Mouse (Mus musculus) hindbrain, embryonic 16.5 days (tissue): ENCODE results near the gene Spib. TPM values are rescaled to one million over a fixed set of nuclear protein-coding genes. Genes with fewer than 3 reads are reported as not detected.

ENCODE experiments used
- ATAC-seq: fragments of 200-750 bp; cut with Nextera tagmentation; 2 replicates; pipeline ENCODE4 v1.8.0; 2017; ENCODE audit warnings: moderate TSS enrichment, moderate library complexity
- H3K27ac ChIP-seq: fragments of 300-500 bp; sonication (generic); 2 replicates; pipeline ENCODE4 v1.5.1; 2014; ENCODE audit warnings: low read depth, mild to moderate bottlenecking, control low read depth, low read length, moderate library complexity
- H3K27me3 ChIP-seq: fragments of 300-500 bp; sonication (generic); replicated peaks from 2 replicates; pipeline ENCODE4 v1.6.1; 2014; ENCODE audit warnings: low read length; ENCODE audit not compliant: control insufficient read depth, insufficient read depth
- H3K36me3 ChIP-seq: fragments of 300-500 bp; sonication (generic); 2 replicates; pipeline ENCODE4 v1.6.1; 2014; ENCODE audit warnings: mild to moderate bottlenecking, low read length, moderate library complexity, mixed read lengths; ENCODE audit not compliant: control insufficient read depth, insufficient read depth
- H3K4me1 ChIP-seq: fragments of 300-500 bp; sonication (generic); 2 replicates; pipeline ENCODE4 v1.6.1; 2014; ENCODE audit warnings: low read depth, low read length; ENCODE audit not compliant: control insufficient read depth, insufficient read depth
- H3K4me2 ChIP-seq: fragments of 300-500 bp; sonication (generic); 2 replicates; pipeline ENCODE4 v1.6.1; 2014; ENCODE audit warnings: mild to moderate bottlenecking, low read length, control low read depth, moderate library complexity
- H3K4me3 ChIP-seq: fragments of 300-500 bp; sonication (generic); 2 replicates; pipeline ENCODE4 v1.5.1; 2014; ENCODE audit warnings: mild to moderate bottlenecking, low read length, control low read depth, moderate library complexity
- H3K9ac ChIP-seq: fragments of 300-500 bp; sonication (generic); 2 replicates; pipeline ENCODE4 v1.6.1; 2014; ENCODE audit warnings: low read depth, mild to moderate bottlenecking, control low read depth, low read length, moderate library complexity
- H3K9me3 ChIP-seq: fragments of 300-500 bp; sonication (generic); 2 replicates; pipeline ENCODE4 v1.6.1; 2014; ENCODE audit warnings: mild to moderate bottlenecking, low read length, moderate library complexity; ENCODE audit not compliant: control insufficient read depth
- whole genome bisulfite sequencing: fragments of 180-500 bp; shearing (Covaris S2); extraction: QIAGEN DNeasy Blood & Tissue Kit; methylation state at CpG from one replicate; pipeline ENCODE4 v1.1.7; 2014; 5-methylcytosine and 5-hydroxymethylcytosine counted together
- polyA plus RNA-seq: library from polyadenylated mRNA; unstranded; fragments of >200 nt; fragmentation: Nextera tagmentation; extraction: Ambion mirVana; gene quantifications from 2 replicates; pipeline ENCODE4 v1.2.1, GENCODE M21; 2015

Gene Spib
- polyA plus RNA-seq, 1 experiment from 2014 or later = not detected

DNA sequence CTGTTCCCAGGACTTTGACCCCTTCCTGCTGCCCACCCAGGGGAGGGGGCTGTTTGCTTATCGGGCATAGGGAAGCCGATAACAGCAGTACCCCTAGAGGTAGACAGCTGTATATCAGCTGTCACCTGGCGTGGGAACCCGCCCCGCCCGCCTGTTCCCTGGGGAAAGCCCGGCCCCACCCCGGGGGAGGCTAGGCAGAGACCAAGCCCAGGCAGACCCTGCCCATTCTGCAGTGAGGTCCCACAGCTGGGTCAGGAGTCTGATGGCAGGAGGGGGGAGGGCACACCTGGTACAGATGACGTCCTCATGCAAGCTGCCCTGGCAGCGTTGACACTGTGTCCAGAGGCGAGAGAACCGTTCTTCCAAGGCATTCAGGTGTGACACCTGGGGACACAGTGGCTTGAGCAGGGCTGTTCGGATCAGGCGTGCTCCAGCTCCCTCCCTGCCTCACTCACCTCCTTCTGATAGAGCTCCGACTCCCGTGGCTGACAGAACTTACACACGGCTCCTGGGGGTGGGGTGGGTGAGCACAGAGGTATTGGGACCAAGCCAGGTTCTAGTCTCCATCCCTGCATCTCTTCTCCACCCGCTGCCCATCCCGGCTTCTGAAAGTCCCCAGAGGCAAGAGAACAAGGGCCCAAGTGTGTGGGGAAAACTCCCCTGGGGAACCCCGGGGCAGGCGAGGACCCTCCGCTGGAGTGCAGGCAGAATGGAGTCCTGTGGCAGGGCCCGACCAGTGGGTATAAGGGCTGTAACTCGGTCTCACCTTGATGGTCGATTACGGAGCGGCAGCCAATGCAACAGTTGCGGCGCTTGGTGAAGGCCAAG is 1.3 kb upstream of the Spib start:
- Histone ChIP-seq H3K4me1 (peaks cover 2% of the 10 kb centered on the region; the same call in 1 of the 2 replicates), H3K36me3 (no peaks in the 10 kb centered on the region; the same call in 1 of the 2 replicates), H3K4me3 (no peak overlapping the region), H3K9ac (no peak overlapping the region), H3K27me3 (0 out of 2 replicates have a peak, but pooled peaks cover 4% of the 10 kb centered on the region), H3K27ac (no peak overlapping the region), H3K9me3 (no peaks in the 10 kb centered on the region), H3K4me2 (no peak overlapping the region)
- 93% methylated on average over 28 of the region's 29 CpGs for WGBS
- ATAC-seq = no peak

- Histone ChIP-seq H3K4me3 (no peak overlapping the region), H3K9ac (no peak overlapping the region), H3K9me3 (no peaks in the 10 kb centered on the region), H3K36me3 (no peaks in the 10 kb centered on the region), H3K4me1 (peaks cover 7% of the 10 kb centered on the region; the same call in 1 of the 2 replicates), H3K27ac (no peak overlapping the region), H3K27me3 (0 out of 2 replicates have a peak, but pooled peaks cover 4% of the 10 kb centered on the region), H3K4me2 (no peak overlapping the region)
- 52% methylated on average over 5 of the region's 5 CpGs for WGBS
- no peak for ATAC-seq
Measured at GRCm38 (mm10) chr7:44531207-44531606, 664 bp downstream of the Spib start.

DNA sequence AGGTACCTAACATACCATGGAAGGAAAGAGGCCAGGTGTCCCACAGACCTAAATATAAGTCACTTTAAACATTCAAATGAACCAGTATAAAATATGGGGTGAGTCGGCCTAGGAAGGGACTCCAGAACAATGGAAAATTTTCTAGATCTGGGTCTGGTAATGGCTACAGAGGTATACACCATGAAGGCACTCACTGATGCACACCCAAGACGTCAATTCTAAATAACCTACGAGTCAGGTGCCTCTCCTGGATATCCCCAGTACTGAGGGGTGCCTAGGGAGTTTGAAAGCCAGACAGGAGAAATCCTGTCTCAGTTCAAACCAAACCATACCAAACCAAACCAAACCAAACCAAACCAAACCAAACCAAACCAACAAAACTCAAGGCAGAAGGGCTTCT is 1.4 kb downstream of the Spib start:
- Histone ChIP-seq H3K4me1 (peaks cover 7% of the 10 kb centered on the region; the same call in 1 of the 2 replicates), H3K27ac (no peak overlapping the region), H3K27me3 (0 out of 2 replicates have a peak, but pooled peaks cover 4% of the 10 kb centered on the region), H3K9me3 (no peaks in the 10 kb centered on the region), H3K4me2 (no peak overlapping the region), H3K4me3 (no peak overlapping the region), H3K36me3 (no peaks in the 10 kb centered on the region), H3K9ac (no peak overlapping the region)
- WGBS = 77% methylated on average over 3 of the region's 3 CpGs
- ATAC-seq = no peak

DNA sequence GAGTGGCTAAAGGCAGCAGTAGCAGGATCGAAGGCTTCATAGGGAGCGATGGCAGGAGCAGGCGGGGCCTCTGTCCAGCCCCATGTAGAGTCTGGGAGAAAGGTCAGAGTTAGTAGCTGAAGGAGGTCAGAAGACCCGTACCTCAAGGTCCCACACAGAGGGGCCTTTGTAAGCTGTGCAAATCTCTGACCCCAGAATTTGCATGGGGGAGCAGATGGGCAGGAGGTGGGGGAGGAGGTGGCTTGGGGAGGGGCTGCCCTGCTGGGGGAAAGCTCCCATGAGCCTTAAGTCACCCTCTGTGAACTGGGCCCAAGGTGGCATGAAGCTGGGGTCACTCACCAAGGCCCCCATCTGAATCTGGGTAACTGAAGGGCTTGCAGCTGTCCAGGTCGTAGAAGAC is 2.4 kb downstream of the Spib start:
- WGBS = 66% methylated on average over 5 of the region's 5 CpGs
- no peak for ATAC-seq
- peaks cover 5% of the 10 kb centered on the region for H3K27me3 ChIP-seq

GRCm38 (mm10) chr7:44527483-44528398 is 4.1 kb downstream of the Spib start:
- Histone ChIP-seq H3K27ac (peak overlapping the region; percentile 17; the same call in 1 of the 2 replicates), H3K4me2 (peak overlapping the region; percentile 85), H3K27me3 (peaks cover 14% of the 10 kb centered on the region), H3K4me1 (peaks cover 7% of the 10 kb centered on the region; the same call in 1 of the 2 replicates), H3K36me3 (no peaks in the 10 kb centered on the region), H3K9ac (peak overlapping the region; percentile 69), H3K9me3 (no peaks in the 10 kb centered on the region), H3K4me3 (peak overlapping the region; percentile 44)
- peak; percentile 59; the same call in 1 of the 2 replicates for ATAC-seq
- WGBS = 5% methylated on average over 40 of the region's 40 CpGs

More for the DNA sequence above, 2.4 kb downstream of the Spib start:
- Histone ChIP-seq H3K4me3 (no peak overlapping the region), H3K9ac (no peak overlapping the region), H3K27ac (no peak overlapping the region), H3K4me1 (peaks cover 7% of the 10 kb centered on the region; the same call in 1 of the 2 replicates), H3K4me2 (no peak overlapping the region), H3K36me3 (no peaks in the 10 kb centered on the region), H3K9me3 (no peaks in the 10 kb centered on the region)

- no peak overlapping the region for H3K27ac ChIP-seq
- peaks cover 10% of the 10 kb centered on the region; the same call in 1 of the 2 replicates for H3K4me1 ChIP-seq
- no peak for ATAC-seq
- no peaks in the 10 kb centered on the region for H3K36me3 ChIP-seq
- no peaks in the 10 kb centered on the region for H3K9me3 ChIP-seq
- H3K27me3 ChIP-seq = peaks cover 21% of the 10 kb centered on the region
- 91% methylated on average over 14 of the region's 14 CpGs for WGBS
- H3K4me2 ChIP-seq = no peak overlapping the region
- H3K9ac ChIP-seq = no peak overlapping the region
- H3K4me3 ChIP-seq = no peak overlapping the region
Measured at GRCm38 (mm10) chr7:44526414-44527154, 5.3 kb downstream of the Spib start.

DNA sequence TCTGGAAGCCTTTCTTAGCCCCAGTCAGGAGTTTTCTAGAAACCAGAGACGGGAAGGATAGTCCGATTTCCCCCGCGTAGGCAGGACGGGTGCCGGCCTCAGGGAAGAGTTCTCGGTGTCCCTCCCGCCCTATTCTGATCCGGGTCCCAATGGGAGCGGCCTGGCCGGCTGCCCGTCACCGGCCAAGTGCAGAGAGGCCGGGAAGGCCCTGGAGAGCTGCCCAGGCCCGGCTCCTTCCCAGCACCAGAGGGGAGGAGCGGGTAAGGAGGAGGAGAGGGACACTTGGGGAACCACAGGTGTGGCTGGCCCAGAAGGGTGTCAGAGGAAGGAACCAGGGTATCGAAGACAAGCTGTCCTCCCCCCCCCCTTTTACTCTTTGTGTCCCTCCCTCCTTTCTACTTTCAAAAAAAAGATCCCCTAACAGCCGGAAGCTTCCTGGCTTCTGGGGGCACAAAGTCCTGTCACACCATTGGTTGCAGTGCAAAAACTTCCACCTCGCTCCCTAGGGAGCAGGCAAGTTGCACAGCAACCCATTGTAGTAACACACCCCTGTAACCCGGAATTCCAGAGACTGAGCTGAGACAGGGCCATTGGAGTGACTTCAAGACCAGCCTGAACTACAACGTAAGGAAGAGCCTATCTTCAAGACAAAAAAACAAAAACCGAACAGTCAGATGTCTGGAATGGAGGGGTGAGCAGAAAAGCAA is 6.6 kb downstream of the Spib start:
- Histone ChIP-seq H3K27me3 (peaks cover 21% of the 10 kb centered on the region), H3K9ac (peak overlapping the region; percentile 24; the same call in 1 of the 2 replicates)
- 9% methylated on average over 22 of the region's 22 CpGs for WGBS

DNA sequence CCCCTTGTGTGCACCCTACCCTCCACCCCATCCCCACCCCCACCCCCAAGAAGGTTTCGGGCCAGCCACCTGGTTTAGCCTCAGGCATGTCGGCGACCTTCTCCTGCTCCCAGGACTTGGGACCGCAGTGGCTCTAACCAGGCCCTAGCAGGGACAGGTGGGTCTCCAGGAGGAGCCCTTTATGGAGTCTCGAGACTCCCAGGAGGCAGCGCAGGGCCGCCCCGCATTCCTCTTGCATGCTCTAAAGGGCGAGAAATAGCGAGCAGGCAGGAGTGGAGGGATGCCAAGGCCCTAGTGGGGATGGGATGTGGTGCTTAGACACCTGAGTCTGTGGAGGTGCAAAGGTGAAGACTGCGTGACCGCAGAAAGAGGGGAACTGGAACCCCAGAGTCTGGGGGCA is 7.4 kb downstream of the Spib start, which contains the start of gene Mybpc2:
Gene Mybpc2 (minus strand): TSS at position 155 of the 400 bp plus-strand sequence.
- Histone ChIP-seq H3K4me2 (peak within 1 kb of the TSS; percentile 30), H3K9me3 (no peaks in the 10 kb centered on the region), H3K27ac (no peak within 1 kb of the TSS), H3K4me3 (no peak within 1 kb of the TSS), H3K9ac (peak within 1 kb of the TSS; percentile 24; the same call in 1 of the 2 replicates), H3K4me1 (peaks cover 10% of the 10 kb centered on the region; the same call in 1 of the 2 replicates), H3K36me3 (no peaks in the 10 kb centered on the region), H3K27me3 (peaks cover 21% of the 10 kb centered on the region)
- ATAC-seq = no peak
- 35% methylated on average over 12 of the region's 12 CpGs for WGBS

More for the DNA sequence above, 6.6 kb downstream of the Spib start:
- no peak for ATAC-seq
- Histone ChIP-seq H3K4me2 (peak overlapping the region; percentile 30), H3K4me1 (peaks cover 10% of the 10 kb centered on the region; the same call in 1 of the 2 replicates), H3K27ac (no peak overlapping the region), H3K36me3 (no peaks in the 10 kb centered on the region), H3K4me3 (no peak overlapping the region), H3K9me3 (no peaks in the 10 kb centered on the region)
